Mouse (Mus musculus) inflammation-experienced regulatory T-cells, adult 6 months (primary cell): Measurements from ENCODE around the gene Ppp1r16b. TPM values are rescaled to one million over a fixed set of nuclear protein-coding genes. Genes with fewer than 3 reads are reported as not detected.
A peak's percentile ranks its signal among the peaks of the same experiment; 100 is the strongest.

Source experiments
- ATAC-seq: one replicate; pipeline ENCODE4 v1.8.0; 2017
- polyA plus RNA-seq, 3 experiments: library from polyadenylated mRNA; unstranded; fragments of 100-300 nt; shearing (Covaris generic); gene quantifications; one replicate each; pipeline ENCODE4 v1.2.1; 2017

Gene Ppp1r16b
- 100 to 1,000 TPM; 106 to 120 (median 115) TPM for polyA plus RNA-seq

DNA sequence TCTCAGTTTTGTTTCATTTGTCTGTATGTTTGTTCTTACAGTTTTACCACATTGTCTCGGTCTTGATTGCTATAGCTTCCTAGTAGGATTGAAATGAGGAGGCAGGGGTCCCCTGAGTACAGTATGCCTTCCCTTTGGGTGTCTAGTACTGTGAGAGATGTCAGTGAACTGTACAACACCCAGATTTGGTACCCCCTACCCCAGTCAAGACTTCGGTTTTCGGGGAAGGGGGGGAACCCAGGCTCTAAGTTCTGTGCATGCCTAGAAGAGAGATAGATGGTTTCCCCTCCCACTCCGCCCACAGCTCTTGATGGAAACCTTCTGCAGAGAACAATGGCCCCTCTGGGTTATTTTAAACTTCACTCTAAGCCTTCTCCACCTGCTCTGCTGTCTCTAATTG lies at the start of gene Ppp1r16b:
Gene Ppp1r16b, plus strand, starts transcription at position 301 of the 400 bp plus-strand sequence.
- ATAC-seq, result no peak

DNA sequence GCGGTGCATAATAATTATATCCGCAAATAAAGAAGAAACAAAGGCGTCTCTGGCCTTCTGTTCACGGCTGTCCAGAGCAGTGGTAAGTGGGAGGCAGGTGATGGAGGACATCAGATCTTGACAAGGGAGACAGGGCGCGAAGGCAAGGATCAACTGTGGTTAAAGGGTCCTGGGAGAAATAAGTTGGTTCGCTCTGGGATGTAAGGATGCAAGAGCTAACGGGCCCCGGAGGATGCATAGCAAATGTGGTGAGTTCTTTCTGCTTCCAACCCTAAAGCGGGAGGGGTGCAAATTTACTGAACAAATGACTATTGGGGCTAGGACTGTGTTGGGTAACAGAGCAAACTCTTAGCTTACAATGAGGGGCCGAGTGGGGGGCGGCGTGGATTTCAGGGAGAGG lies 49.5 kb upstream of the Ppp1r16b start:
- no peak for ATAC-seq

DNA sequence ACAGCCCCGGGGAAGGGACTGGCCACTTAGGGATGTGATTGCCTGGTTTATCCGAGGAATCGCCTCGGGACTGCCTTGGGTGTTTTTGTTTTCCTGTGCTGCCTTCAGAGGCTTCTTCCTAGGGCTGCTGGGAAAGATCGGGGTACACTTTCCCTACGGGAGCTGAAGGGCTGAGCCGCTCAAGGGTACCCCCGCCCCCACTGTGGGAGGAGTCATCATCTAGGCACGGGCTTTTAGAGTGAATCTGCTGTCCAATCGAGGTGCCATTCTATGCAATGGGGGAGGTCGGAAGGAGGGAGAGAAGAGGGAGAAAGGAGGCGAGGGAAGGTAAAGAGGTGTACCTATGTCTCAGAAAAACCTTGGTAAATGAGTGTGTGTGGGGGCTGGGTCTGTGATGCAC lies 48.9 kb upstream of the Ppp1r16b start:
- ATAC-seq, result no peak

DNA sequence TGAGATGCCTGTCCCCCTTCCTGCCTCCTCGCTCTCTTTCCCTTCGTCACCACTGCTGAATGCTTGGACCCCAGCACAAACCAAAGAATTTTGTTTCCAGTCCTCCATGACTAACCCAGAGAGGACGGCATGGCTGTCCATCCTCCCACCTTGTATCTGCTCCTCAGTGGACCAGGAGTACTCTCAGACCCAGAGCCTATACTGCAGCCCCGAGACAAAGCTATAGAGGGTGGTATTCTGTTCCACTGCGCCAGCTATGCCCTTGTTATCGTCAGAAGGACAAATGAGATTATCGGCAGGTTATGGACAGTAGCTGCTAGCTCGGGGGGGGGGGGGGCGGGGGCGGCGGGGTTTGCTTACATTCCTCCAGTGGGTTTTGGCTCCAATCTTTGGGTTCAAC lies 48.4 kb upstream of the Ppp1r16b start:
- ATAC-seq, result no peak

DNA sequence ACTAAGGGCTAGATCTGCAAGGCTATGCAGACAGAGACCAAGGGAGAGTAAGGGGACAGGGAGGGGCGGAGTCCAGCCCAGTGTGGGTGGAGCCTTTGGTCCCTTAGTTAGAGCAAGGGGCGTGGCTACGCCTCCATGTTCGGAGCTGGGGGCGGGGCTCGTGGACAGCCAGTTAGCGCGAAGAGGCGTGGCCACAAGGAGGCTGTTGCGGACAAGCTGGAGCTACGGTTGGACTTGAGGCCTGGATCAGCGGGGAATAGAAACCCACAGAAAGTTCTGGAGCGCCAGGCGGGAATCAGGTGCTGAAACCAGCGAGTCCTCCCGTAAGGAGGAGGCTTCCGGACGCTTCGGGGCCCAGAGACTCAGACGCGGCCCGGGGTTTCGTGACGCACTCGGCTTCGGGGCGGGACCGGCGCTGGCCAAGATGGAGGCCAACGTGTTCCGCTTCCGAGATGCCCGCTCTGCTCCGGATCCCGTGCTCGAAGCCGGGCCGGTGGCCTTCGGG lies 40.4 kb upstream of the Ppp1r16b start, which contains the start of gene Actr5:
Gene Actr5, plus strand, starts transcription at position 171 of the 505 bp plus-strand sequence.
- peak; percentile 92 for ATAC-seq

GRCm38 (mm10) chr2:158625231-158625630 lies 40.0 kb upstream of the Ppp1r16b start:
- ATAC-seq, result peak; percentile 33

GRCm38 (mm10) chr2:158625697-158626096 lies 39.5 kb upstream of the Ppp1r16b start:
- no peak for ATAC-seq

DNA sequence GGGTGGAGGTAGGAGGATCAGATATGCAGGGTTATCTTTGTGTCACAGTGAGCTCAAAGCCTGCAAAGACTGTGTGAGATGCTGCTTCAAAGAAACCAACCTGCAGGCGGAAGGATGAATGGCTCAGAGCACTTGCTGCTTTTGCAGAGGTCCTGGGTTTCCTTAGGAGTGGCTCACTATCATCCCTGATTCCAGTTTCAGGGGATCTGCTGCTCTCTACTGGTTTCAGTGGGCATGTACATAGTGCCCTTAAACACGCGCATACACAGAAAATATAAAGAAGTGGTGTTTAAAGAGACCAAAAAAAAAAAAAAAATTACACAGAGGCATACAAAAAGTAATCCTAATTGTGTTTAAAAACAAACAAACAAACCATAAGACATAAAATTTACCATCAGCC lies 36.3 kb upstream of the Ppp1r16b start:
- ATAC-seq, result no peak

GRCm38 (mm10) chr2:158629414-158629813 lies 35.8 kb upstream of the Ppp1r16b start:
- ATAC-seq, result no peak

DNA sequence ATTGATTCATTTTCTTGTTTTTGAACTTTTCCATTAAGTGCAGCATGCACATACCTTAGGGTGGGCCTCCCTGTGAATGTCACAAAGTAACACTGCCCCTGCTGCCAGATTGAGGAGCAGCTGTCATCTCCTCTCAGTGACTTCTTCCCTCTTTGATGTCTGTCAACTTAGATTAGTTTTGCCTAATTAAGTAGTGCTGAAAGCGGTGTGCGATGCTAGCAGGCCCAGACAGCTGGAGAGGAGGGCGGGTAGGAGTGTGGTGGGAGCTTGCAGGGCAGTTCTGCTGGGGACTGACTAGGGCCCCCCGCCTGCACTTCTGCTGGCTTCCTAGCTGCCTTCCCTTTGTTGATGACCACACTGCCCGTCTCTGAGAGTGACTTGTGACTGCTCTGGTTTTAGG lies 33.3 kb upstream of the Ppp1r16b start:
- no peak for ATAC-seq

- peak; percentile 52 for ATAC-seq
Measured at GRCm38 (mm10) chr2:158641869-158642268, 23.3 kb upstream of the Ppp1r16b start.

DNA sequence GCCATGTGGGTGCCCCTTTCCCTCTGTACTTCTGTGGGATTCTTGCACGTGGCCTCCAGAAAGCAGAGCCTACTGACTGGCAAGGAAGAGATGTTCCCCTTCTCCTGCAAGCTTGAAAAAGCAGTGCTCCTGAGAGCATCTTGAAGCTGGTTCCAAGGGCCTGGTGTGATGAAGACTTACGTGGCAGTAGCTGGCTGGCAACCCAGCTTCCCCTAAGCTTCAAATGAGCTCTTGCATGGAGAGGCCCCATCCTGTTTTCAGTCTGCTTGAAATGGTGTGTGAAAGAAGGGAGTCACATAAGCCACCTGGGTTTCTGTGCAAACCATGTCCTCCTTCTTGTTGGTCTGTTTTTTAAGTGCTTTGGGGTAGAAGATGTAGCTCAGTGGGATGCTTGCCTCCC lies 22.6 kb upstream of the Ppp1r16b start:
- no peak for ATAC-seq

- no peak for ATAC-seq
Measured at GRCm38 (mm10) chr2:158643791-158644190, 21.4 kb upstream of the Ppp1r16b start.

DNA sequence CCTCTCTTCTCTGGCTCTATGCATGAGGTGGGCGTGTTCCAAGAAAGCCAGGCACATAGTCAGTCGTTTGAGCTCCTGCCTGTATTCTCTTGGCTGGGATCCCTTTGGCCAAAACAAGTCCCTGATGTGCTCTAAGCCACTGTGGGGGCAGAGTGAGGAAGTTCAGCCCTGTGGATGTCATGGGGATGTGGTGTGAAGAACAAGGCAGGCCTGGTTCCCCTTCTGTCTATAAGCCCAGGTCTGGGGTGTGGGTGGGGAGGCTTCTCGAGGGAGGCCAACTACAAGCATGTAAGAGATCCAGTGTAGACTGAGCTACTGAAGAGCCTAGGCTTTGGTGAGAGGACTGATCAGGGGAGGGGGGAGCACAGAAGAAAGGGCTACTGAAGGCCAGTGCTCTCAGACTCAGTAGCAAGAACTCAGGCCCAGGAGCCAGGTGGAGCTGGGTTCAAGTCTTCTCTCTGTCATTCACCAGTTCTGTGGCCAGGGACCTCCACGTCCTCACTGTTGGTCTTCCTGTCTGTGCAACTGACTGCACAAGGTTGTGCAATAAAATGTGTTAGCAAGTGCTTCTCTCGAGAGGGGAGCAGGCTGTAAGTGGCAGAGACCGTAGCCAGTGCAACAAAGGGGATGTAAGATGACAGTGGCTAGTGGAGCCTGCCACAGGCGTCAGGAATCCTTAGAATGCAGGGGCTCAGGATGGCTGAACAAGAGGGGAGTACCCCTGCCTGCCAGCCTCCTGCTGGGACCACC lies 13.9 kb upstream of the Ppp1r16b start:
- no peak for ATAC-seq

- peak; percentile 76 for ATAC-seq
Measured at GRCm38 (mm10) chr2:158652985-158653384, 12.2 kb upstream of the Ppp1r16b start.

- ATAC-seq, result no peak
Measured at GRCm38 (mm10) chr2:158654717-158655116, 10.5 kb upstream of the Ppp1r16b start.

- ATAC-seq, result no peak
Measured at GRCm38 (mm10) chr2:158655806-158656205, 9.4 kb upstream of the Ppp1r16b start.

GRCm38 (mm10) chr2:158658822-158659221 lies 6.4 kb upstream of the Ppp1r16b start:
- ATAC-seq, result no peak

DNA sequence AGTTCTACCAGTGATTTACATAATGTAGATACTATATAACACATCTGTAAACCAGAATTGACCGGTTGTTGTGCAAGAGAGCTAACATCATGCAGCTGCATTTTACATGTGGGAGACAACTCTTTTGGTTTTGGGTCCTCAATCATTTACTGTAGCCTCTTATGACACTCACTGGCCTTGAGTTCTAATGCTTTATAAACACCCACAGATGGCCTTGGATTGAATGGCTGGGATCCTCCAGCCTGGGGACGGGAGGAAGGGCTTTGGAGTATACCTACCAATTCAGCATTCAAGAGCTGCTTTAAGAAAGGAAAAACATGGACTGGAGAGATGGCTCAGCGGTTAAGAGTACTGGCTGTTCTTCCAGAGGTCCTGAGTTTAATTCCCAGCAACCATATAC lies 5.9 kb upstream of the Ppp1r16b start:
- no peak for ATAC-seq

GRCm38 (mm10) chr2:158666071-158666800 lies 1.0 kb downstream of the Ppp1r16b start:
- ATAC-seq, result peak; percentile 73

DNA sequence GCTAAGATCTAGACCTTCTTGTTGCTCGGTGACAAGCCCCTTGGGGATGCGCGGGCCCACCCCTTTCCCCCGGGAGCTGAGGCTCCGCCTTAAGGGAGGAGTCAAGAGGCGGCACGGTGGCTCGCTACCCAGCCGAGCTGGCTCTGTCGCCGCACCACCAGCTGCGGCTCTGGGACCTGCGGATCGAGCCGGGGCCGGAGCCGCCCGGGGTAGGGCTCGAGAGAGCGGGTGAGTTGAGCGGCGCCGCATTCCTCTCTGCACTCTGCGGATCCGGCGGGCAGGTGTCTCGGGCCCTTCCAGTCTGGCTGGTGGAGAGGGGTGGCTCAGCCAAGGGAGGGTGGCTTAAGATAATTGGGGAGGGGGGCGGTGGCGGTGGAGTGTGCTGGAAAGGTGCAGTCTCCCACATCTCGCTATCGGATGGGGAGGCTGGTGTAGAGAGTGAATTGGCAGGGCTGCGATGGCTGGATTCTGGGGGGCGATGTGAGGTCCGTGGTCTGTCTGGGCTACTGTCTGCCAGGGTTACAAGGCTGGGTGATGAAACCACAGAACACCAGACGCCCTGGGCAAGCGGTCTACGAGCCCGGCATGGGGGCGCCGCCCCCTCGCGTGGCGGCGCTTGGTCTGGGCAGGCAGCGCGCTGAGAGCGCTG lies 1.9 kb downstream of the Ppp1r16b start:
- ATAC-seq, result peak; percentile 36

DNA sequence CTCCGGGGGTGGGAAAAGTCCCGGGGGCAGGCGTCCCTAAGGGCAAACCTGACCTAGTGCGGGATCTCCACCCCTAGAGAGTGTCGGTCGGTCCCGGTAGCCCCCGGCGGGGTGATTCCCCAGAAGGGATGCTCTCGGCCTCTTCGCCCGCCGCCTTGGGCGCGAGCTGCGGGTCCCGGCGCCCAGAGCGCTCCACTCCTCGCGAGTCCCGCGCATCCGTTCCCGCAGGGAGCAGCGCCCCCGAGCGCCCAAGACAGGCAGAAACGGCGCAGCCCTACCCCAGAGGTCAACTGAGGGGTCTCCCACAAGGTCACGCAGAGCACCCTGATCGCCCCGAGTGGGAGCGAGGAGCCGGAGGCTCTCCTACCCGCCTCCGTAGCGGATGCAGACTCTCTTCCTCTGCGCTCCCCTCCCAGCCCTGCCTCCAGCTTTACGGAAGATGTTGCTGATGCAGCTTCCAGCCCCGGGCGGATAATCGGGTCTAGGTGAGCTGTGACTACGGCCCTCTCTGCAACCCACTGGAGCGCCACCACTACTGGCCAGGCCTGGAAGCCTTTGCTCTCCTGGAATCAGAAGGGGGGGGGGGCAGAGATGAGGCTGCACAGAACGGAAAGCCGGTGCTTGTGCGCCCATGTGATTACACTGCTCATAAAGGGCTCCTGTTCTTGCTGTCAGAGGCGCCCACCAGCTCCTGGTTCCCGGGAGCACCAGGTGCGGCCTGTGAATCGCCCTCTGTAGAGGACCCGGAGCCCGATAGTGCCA lies 2.7 kb downstream of the Ppp1r16b start:
- ATAC-seq, result peak; percentile 17
